Mouse (Mus musculus) stomach, postnatal 0 days (tissue): ENCODE data around the gene C2cd3. TPM values are rescaled to one million over a fixed set of nuclear protein-coding genes. Genes with fewer than 3 reads are reported as not detected.

Experiments
- ATAC-seq: fragments of 200-750 bp; cut with Nextera tagmentation; 2 replicates; pipeline ENCODE4 v1.8.0; 2017; ENCODE audit not compliant: low FRiP score, low TSS enrichment
- DNase-seq: peaks from one replicate; pipeline ENCODE4 v3.0.0-alpha.2; 2016; ENCODE audit warnings: low spot score
- H3K27ac ChIP-seq: fragments of 300-500 bp; sonication (generic); replicated peaks from 2 replicates; pipeline ENCODE4 v1.5.1; 2014; ENCODE audit warnings: mild to moderate bottlenecking, control low read depth
- H3K27me3 ChIP-seq: fragments of 300-500 bp; sonication (generic); 2 replicates; pipeline ENCODE4 v1.6.1; 2014; ENCODE audit warnings: low read length; ENCODE audit not compliant: control insufficient read depth, insufficient read depth
- H3K36me3 ChIP-seq: fragments of 300-500 bp; sonication (generic); 2 replicates; pipeline ENCODE4 v1.6.1; 2014; ENCODE audit warnings: low read length, mixed read lengths; ENCODE audit not compliant: control insufficient read depth, insufficient read depth
- H3K4me1 ChIP-seq: fragments of 300-500 bp; sonication (generic); replicated peaks from 2 replicates; pipeline ENCODE4 v1.6.1; 2014; ENCODE audit warnings: antibody characterized with exemption; ENCODE audit not compliant: control insufficient read depth, insufficient read depth
- H3K4me2 ChIP-seq: fragments of 300-500 bp; sonication (generic); replicated peaks from 2 replicates; pipeline ENCODE4 v1.6.1; 2014; ENCODE audit warnings: low read depth, mild to moderate bottlenecking, control low read depth, moderate library complexity
- H3K4me3 ChIP-seq: fragments of 300-500 bp; sonication (generic); 2 replicates; pipeline ENCODE4 v1.5.1; 2014; ENCODE audit warnings: low read depth, low read length, control low read depth
- H3K9ac ChIP-seq: fragments of 300-500 bp; sonication (generic); 2 replicates; pipeline ENCODE4 v1.6.1; 2014; ENCODE audit warnings: mild to moderate bottlenecking, low read length, control low read depth, mixed read lengths
- H3K9me3 ChIP-seq: fragments of 300-500 bp; sonication (generic); 2 replicates; pipeline ENCODE4 v1.6.1; 2016; ENCODE audit warnings: low read length; ENCODE audit not compliant: control insufficient read depth
- CTCF ChIP-seq: IDR thresholded peaks from 2 replicates; pipeline ENCODE4 v1.5.1; 2016; ENCODE audit warnings: antibody characterized with exemption, low read depth, mild to moderate bottlenecking, moderate library complexity
- EP300 ChIP-seq: optimal IDR thresholded peaks from 2 replicates; pipeline ENCODE3; 2016; ENCODE audit warnings: antibody characterized with exemption
- WGBS: fragments of 180-500 bp; shearing (Covaris S2); extraction: QIAGEN DNeasy Blood & Tissue Kit; methylation state at CpG from one replicate; pipeline ENCODE4 v1.1.7; 2014; 5-methylcytosine and 5-hydroxymethylcytosine counted together
- polyA plus RNA-seq: library from polyadenylated mRNA; unstranded; fragments of >200 nt; fragmentation: Nextera tagmentation; extraction: Ambion mirVana; gene quantifications from 2 replicates; pipeline ENCODE4 v1.2.1, GENCODE M21; 2015

The C2cd3 gene
- polyA plus RNA-seq, 1 experiment from 2014 or later, result 5.6 TPM

DNA sequence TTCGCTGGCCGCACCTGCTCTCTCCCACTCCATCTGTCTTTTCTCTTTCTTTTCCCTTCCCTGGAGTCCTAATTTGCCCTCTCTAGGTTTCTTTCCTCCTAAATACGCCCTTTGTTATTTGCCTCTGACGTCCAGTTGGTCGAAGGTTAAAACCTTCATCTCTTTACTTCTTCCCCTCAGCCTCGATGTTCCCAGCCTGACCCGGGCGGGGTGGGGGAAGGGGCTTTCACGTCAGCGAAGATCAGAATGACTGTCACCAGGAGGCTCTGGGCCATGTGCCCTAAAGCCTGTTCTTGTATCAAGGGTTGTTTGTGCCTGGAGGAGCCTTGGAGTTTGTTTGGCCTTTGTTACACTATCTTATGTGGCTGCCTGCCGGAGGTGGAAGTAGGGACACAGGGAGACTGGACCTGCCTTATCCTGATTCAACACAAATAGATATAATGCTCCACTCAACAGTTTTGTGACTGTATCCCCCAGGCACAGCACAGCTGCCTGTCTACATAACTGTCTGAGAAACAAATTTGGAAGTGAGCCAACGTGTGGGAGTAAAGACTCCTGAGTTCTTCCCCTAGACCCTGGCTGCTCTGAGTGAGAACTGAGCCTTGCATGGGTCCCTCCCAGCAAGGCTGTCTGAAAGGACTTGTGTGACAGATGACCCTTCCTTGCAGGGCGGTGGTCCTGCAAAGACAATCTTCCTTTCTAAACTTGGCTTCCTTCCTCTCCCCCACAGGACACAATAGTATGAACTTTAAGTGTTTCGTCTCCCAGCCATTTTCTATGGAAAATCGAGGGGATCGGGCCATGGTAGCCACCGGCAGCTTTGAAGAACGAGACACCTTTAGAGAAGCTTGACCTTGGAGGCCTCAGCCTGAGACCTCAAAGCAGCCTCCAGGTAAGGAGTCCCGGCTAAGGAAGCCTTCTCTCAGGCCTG lies 121.7 kb downstream of the C2cd3 start:
- peak overlapping the region; percentile 72 for H3K9ac ChIP-seq
- no peaks in the 10 kb centered on the region for H3K9me3 ChIP-seq
- no peak for TF ChIP-seq CTCF
- no peak for TF ChIP-seq EP300
- peak overlapping the region; percentile 88 for H3K27ac ChIP-seq
- peak overlapping the region; percentile 78 for H3K4me2 ChIP-seq
- ATAC-seq (peak; percentile 2; the same call in 1 of the 2 replicates), DNase-seq (peak; percentile 55)
- H3K4me1 ChIP-seq, result peaks cover 7% of the 10 kb centered on the region
- WGBS, result 20% methylated on average over 19 of the region's 19 CpGs
- no peaks in the 10 kb centered on the region for H3K27me3 ChIP-seq
- peaks cover 13% of the 10 kb centered on the region; the same call in 1 of the 2 replicates for H3K36me3 ChIP-seq
- peak overlapping the region; percentile 55 for H3K4me3 ChIP-seq

DNA sequence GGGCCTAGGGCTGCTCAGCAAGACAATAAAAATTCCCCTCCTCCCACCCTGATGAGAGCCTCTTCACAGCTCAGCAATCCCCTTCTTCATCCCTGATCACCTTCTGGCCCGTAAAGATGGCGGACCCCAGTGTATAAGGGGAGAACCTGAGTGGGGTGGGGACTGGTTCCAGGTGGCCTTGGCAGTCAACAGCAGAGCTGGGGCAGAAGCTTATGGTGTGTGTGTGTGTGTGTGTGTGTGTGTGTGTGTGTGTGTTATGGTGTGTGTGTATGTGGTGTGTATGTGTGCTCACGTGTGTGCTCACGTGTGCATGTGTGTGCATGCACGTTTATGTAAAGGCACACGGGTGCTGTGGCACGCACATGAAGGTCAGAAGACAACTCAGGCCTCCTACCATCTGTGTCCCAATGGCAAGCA lies 122.4 kb downstream of the C2cd3 start:
- peak overlapping the region; percentile 72 for H3K9ac ChIP-seq
- TF ChIP-seq EP300 (no peak), CTCF (no peak)
- peak overlapping the region; percentile 55 for H3K4me3 ChIP-seq
- H3K36me3 ChIP-seq, result peaks cover 16% of the 10 kb centered on the region; the same call in 1 of the 2 replicates
- DNase-seq (no peak), ATAC-seq (no peak)
- 60% methylated on average over 7 of the region's 7 CpGs for WGBS
- peaks cover 7% of the 10 kb centered on the region for H3K4me1 ChIP-seq
- H3K27me3 ChIP-seq, result no peaks in the 10 kb centered on the region
- no peaks in the 10 kb centered on the region for H3K9me3 ChIP-seq
- peak overlapping the region; percentile 78 for H3K4me2 ChIP-seq
- H3K27ac ChIP-seq, result peak overlapping the region; percentile 88

DNA sequence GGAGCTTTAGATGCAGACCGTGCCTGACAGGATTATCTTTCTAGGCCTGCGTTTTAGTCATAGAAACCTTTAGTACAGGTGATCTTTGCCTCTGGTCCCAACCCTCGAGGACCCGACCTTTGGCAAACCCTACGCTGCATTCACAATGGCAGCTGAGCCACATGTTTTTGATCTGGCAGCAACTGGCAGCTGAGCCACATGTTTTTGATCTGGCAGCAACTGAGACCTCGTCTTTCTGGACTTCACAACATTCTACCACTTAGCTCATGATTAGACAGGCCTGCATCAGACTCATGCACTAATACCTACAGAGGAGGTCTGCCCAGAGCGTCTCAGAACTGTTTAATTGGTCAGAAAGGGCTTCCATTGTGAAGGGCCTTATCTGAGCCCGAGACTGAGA lies 123.0 kb downstream of the C2cd3 start:
- peak overlapping the region; percentile 88 for H3K27ac ChIP-seq
- H3K4me2 ChIP-seq, result peak overlapping the region; percentile 78
- peak overlapping the region; percentile 55 for H3K4me3 ChIP-seq
- DNase-seq (no peak), ATAC-seq (no peak)
- 30% methylated on average over 8 of the region's 8 CpGs for WGBS
- H3K36me3 ChIP-seq, result peaks cover 21% of the 10 kb centered on the region; the same call in 1 of the 2 replicates
- no peak for TF ChIP-seq CTCF
- no peak for TF ChIP-seq EP300
- H3K27me3 ChIP-seq, result no peaks in the 10 kb centered on the region
- peak overlapping the region; percentile 51; the same call in 1 of the 2 replicates for H3K9ac ChIP-seq
- no peaks in the 10 kb centered on the region for H3K9me3 ChIP-seq
- H3K4me1 ChIP-seq, result peaks cover 7% of the 10 kb centered on the region

DNA sequence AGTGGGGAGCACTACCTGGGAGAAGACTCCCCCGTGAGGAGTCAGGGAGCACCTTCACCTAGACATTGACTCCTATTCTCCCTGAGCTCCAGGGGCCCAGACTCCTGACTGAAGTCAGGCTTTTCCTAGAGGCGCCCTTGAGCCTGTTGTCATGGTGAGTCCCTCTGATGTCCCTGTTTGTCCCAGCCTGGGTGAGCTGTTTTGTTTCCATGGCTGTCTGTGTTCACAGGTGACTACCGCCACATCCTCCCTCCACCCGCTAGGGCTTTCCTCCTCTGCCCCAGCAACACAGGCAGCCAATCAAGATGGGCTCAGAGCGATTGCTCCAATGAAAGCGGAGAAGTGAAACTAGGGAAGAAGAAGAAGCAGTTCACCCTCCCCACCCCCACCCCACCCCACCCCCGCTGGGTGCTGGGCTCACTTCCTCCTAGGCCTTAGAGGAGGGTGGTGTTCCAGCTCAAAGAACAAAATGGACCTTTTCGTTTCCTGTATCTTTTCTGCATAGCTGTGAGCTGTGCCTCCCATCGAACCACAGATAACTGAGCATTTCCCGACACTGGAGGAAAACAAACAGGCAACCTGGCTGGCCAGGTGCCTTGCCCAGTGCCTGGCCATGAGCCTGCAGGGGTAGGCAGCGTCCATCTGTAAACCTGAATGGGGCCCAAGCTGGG lies 123.7 kb downstream of the C2cd3 start:
- H3K27ac ChIP-seq, result peak overlapping the region; percentile 88
- peak overlapping the region; percentile 55 for H3K4me3 ChIP-seq
- H3K4me1 ChIP-seq, result peaks cover 7% of the 10 kb centered on the region
- H3K9me3 ChIP-seq, result no peaks in the 10 kb centered on the region
- no peaks in the 10 kb centered on the region for H3K27me3 ChIP-seq
- WGBS, result 28% methylated on average over 11 of the region's 11 CpGs
- H3K4me2 ChIP-seq, result peak overlapping the region; percentile 78
- ATAC-seq, result peak; percentile 78
- DNase-seq, result peak; percentile 91
- H3K36me3 ChIP-seq, result peaks cover 21% of the 10 kb centered on the region; the same call in 1 of the 2 replicates
- TF ChIP-seq CTCF (peak; percentile 35), EP300 (no peak)
- peak overlapping the region; percentile 51 for H3K9ac ChIP-seq

DNA sequence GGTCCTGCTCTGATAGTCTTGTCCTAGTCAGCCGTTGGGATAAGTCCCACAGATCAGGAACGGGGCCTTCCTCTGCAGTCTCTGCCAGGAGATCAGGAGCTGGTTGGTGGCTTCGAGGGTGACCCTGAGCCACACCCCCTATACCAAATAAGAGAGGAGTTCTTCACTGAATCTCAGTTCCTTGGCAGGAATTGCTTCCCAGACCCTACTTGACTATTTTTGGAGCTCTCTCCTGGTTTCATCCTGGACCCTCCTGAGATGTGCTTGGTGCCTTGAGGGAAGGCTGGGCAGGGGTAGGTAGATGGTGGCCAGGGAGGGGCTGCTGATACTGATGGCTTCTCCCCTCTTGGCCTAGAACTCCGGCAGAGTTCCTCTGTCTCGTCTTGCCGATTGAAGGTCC lies 124.3 kb downstream of the C2cd3 start:
- Histone ChIP-seq H3K4me2 (peak overlapping the region; percentile 78), H3K9me3 (no peaks in the 10 kb centered on the region), H3K4me1 (peaks cover 7% of the 10 kb centered on the region), H3K27ac (peak overlapping the region; percentile 76), H3K27me3 (no peaks in the 10 kb centered on the region), H3K9ac (peak overlapping the region; percentile 31; the same call in 1 of the 2 replicates), H3K4me3 (peak overlapping the region; percentile 55; the same call in 1 of the 2 replicates), H3K36me3 (peaks cover 21% of the 10 kb centered on the region; the same call in 1 of the 2 replicates)
- DNase-seq, result no peak
- ATAC-seq, result no peak
- 53% methylated on average over 6 of the region's 6 CpGs for WGBS
- TF ChIP-seq EP300 (no peak), CTCF (no peak)
